Mouse (Mus musculus): ENCODE data around the gene Brap.

GRCm38 (mm10) chr5:121730057-121730456, 69.7 kb downstream of the Brap start:
- no peak for TF ChIP-seq CTCF (IDR thresholded peaks at IDR 0.05; ENCODE audit: borderline replicate concordance, control insufficient read depth, extremely low read depth, insufficient read depth, low read length, poor library complexity)
- TF ChIP-seq POLR2A (IDR thresholded peaks at IDR 0.05; ENCODE audit: control insufficient read depth, extremely low read depth, insufficient read depth, low read length, poor library complexity), result no peak
